21 mouse cellular contexts compared by ENCODE assay signal in the genomic region with DNA sequence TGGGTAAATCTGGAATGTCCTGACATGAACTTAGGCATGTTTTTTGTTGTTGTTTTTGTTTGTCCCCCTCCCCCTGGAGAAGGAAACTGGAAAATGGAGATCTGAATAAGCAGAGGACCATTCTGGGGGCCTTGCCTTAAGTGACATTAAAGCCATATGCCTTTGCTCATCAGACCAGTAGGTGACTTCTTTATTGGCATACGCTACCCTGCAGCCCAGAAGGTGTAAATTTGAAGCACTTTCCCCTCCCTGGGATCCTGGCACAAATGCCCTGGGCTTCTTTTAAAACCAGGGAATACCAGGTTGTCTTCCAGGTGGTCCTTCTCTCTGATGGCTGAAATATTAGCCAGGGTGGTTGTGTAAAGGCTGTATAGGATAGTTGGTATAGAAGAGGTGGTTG.
A peak's percentile ranks its signal among the peaks of the same experiment; 100 is the strongest.
DNase-seq lines count a peak whose midpoint lies in the region; ATAC-seq and TF ChIP-seq lines count a peak whose summit lies in the region.
"Had no signal": no experiment of that assay in that cellular context is flagged by ENCODE, and none has a peak within 500 bp of the region (broad histone marks: within the 10 kb centered on the region; RNA-seq: fewer than 3 reads in every experiment).

No protein-coding gene starts in this region.

- peak; percentile 84 for DNase-seq in brain, adult 2 months (ENCODE audit: low read depth, low spot score)
- DNase-seq in cerebellum, postnatal 10 days: peak; percentile 61 to 73
- no peak for DNase-seq in right cerebral cortex, postnatal 4 days
- no peak for DNase-seq in forebrain, embryonic 14.5 days (ENCODE audit: low spot score)
- DNase-seq: adrenal gland, postnatal 10 days; heart, postnatal 14 days; layer of hippocampus, postnatal 36 days; lung, embryonic 14.5 days; right cerebral cortex, postnatal 25 days; thymus, postnatal 25 days had no signal

- no peaks in the 10 kb centered on the region for H3K27me3 ChIP-seq in intestine, postnatal 0 days (replicated peaks; ENCODE audit: control insufficient read depth, insufficient read depth, low read length)
- H3K27me3 ChIP-seq in intestine, embryonic 15.5 days (replicated peaks): no peaks in the 10 kb centered on the region
- no peaks in the 10 kb centered on the region for H3K27me3 ChIP-seq in hindbrain, embryonic 13.5 days
- no peaks in the 10 kb centered on the region for H3K27me3 ChIP-seq in forebrain, embryonic 14.5 days (replicated peaks; ENCODE audit: control insufficient read depth, insufficient read depth, low read length)
- H3K27me3 ChIP-seq: forebrain, embryonic 13.5 days; heart, embryonic 13.5 days; limb, embryonic 12.5 days; liver, embryonic 12.5 days; midbrain, embryonic 13.5 days had no signal

- TF ChIP-seq CTCF in intestine, postnatal 0 days (IDR thresholded peaks at IDR 0.05; ENCODE audit: low read depth): no peak

- peak overlapping the region; percentile 47; the same call in 1 of the 2 replicates for H3K27ac ChIP-seq in intestine, postnatal 0 days (ENCODE audit: low read depth, low read length)
- no peak overlapping the region for H3K27ac ChIP-seq in intestine, embryonic 15.5 days
- H3K27ac ChIP-seq in brown adipose tissue, adult 24 weeks (replicated peaks; ENCODE audit: low read depth, low read length): peak overlapping the region; percentile 36
- no peak overlapping the region for H3K27ac ChIP-seq in hindbrain, embryonic 13.5 days
- no peak overlapping the region for H3K27ac ChIP-seq in forebrain, embryonic 14.5 days (ENCODE audit: low read depth, low read length)
- H3K27ac ChIP-seq: forebrain, embryonic 13.5 days; heart, embryonic 13.5 days; hindbrain, embryonic 14.5 days; limb, embryonic 12.5 days; liver, embryonic 12.5 days; midbrain, embryonic 13.5 days had no signal

- 96% methylated on average over 1 of the region's 1 CpGs for WGBS in intestine, postnatal 0 days
- WGBS in intestine, embryonic 15.5 days: 97% methylated on average over 1 of the region's 1 CpGs
- WGBS in hindbrain, embryonic 13.5 days: 100% methylated on average over 1 of the region's 1 CpGs
- 83% methylated on average over 1 of the region's 1 CpGs for WGBS in forebrain, embryonic 14.5 days

- no peak overlapping the region for H3K4me2 ChIP-seq in intestine, postnatal 0 days (replicated peaks; ENCODE audit: low read depth)
- no peak overlapping the region for H3K4me2 ChIP-seq in intestine, embryonic 15.5 days (replicated peaks)
- H3K4me2 ChIP-seq in hindbrain, embryonic 13.5 days: no peak overlapping the region
- H3K4me2 ChIP-seq in forebrain, embryonic 14.5 days (ENCODE audit: low read length): no peak overlapping the region
- H3K4me2 ChIP-seq: forebrain, embryonic 13.5 days; heart, embryonic 13.5 days; hindbrain, embryonic 14.5 days; limb, embryonic 12.5 days; liver, embryonic 12.5 days; lung, embryonic 14.5 days; midbrain, embryonic 13.5 days had no signal

- no peak overlapping the region for H3K9ac ChIP-seq in intestine, postnatal 0 days (ENCODE audit: low read depth, low read length)
- no peak overlapping the region for H3K9ac ChIP-seq in intestine, embryonic 15.5 days
- no peak overlapping the region for H3K9ac ChIP-seq in hindbrain, embryonic 13.5 days
- no peak overlapping the region for H3K9ac ChIP-seq in forebrain, embryonic 14.5 days (ENCODE audit: low read length)
- H3K9ac ChIP-seq: forebrain, embryonic 13.5 days; heart, embryonic 13.5 days; hindbrain, embryonic 14.5 days; limb, embryonic 12.5 days; liver, embryonic 12.5 days; lung, embryonic 14.5 days; midbrain, embryonic 13.5 days had no signal

- H3K36me3 ChIP-seq in intestine, postnatal 0 days (ENCODE audit: control insufficient read depth, insufficient read depth): no peaks in the 10 kb centered on the region
- H3K36me3 ChIP-seq in intestine, embryonic 15.5 days: no peaks in the 10 kb centered on the region
- no peaks in the 10 kb centered on the region for H3K36me3 ChIP-seq in hindbrain, embryonic 13.5 days
- no peaks in the 10 kb centered on the region for H3K36me3 ChIP-seq in forebrain, embryonic 14.5 days (ENCODE audit: control insufficient read depth, insufficient read depth, low read length)
- H3K36me3 ChIP-seq: heart, embryonic 13.5 days; limb, embryonic 12.5 days; liver, embryonic 12.5 days; midbrain, embryonic 13.5 days had no signal

- H3K9me3 ChIP-seq in intestine, postnatal 0 days (ENCODE audit: control insufficient read depth): no peaks in the 10 kb centered on the region
- no peaks in the 10 kb centered on the region for H3K9me3 ChIP-seq in intestine, embryonic 15.5 days
- H3K9me3 ChIP-seq in hindbrain, embryonic 13.5 days: no peaks in the 10 kb centered on the region
- no peaks in the 10 kb centered on the region for H3K9me3 ChIP-seq in forebrain, embryonic 14.5 days (replicated peaks; ENCODE audit: control insufficient read depth, low read length)
- H3K9me3 ChIP-seq: forebrain, embryonic 13.5 days; heart, embryonic 13.5 days; limb, embryonic 12.5 days; liver, embryonic 12.5 days; midbrain, embryonic 13.5 days had no signal

- no peak overlapping the region for H3K4me3 ChIP-seq in intestine, postnatal 0 days (ENCODE audit: low read depth, low read length)
- no peak overlapping the region for H3K4me3 ChIP-seq in intestine, embryonic 15.5 days (replicated peaks)
- no peak overlapping the region for H3K4me3 ChIP-seq in brown adipose tissue, adult 24 weeks (ENCODE audit: insufficient read depth, low read depth, low read length)
- H3K4me3 ChIP-seq in hindbrain, embryonic 13.5 days: no peak overlapping the region
- H3K4me3 ChIP-seq in forebrain, embryonic 14.5 days (ENCODE audit: low read depth, low read length): no peak overlapping the region
- H3K4me3 ChIP-seq: forebrain, embryonic 13.5 days; heart, embryonic 13.5 days; limb, embryonic 12.5 days; liver, embryonic 12.5 days; midbrain, embryonic 13.5 days had no signal

- H3K4me1 ChIP-seq in intestine, postnatal 0 days (replicated peaks; ENCODE audit: control insufficient read depth, insufficient read depth, low read length): peaks cover 3% of the 10 kb centered on the region
- no peaks in the 10 kb centered on the region for H3K4me1 ChIP-seq in intestine, embryonic 15.5 days (replicated peaks)
- H3K4me1 ChIP-seq in brown adipose tissue, adult 24 weeks (ENCODE audit: control insufficient read depth, insufficient read depth, insufficient read length, low read length): peaks cover 20% of the 10 kb centered on the region
- H3K4me1 ChIP-seq in hindbrain, embryonic 13.5 days (replicated peaks): peaks cover 5% of the 10 kb centered on the region; the same call in 1 of the 2 replicates
- no peaks in the 10 kb centered on the region for H3K4me1 ChIP-seq in forebrain, embryonic 14.5 days (ENCODE audit: control insufficient read depth, insufficient read depth, low read length)
- H3K4me1 ChIP-seq: limb, embryonic 12.5 days; liver, embryonic 12.5 days had no signal

- no peak for ATAC-seq in intestine, postnatal 0 days
- ATAC-seq in intestine, embryonic 15.5 days: no peak
- no peak for ATAC-seq in hindbrain, embryonic 13.5 days (ENCODE audit: low FRiP score)
- ATAC-seq in forebrain, embryonic 14.5 days: no peak
- ATAC-seq: activated CD4-positive, CD25-positive, alpha-beta regulatory T cell, adult 4 months; forebrain, embryonic 13.5 days; liver, embryonic 12.5 days; midbrain, embryonic 13.5 days had no signal

Comparison
In these comparisons a context has a peak if more than half of its experiments do, and no peak if none do; other contexts are left out.
1. H3K27ac ChIP-seq: peak in intestine, postnatal 0 days (single experiment) and brown adipose tissue, adult 24 weeks (single experiment); none in intestine, embryonic 15.5 days (single experiment), hindbrain, embryonic 13.5 days (single experiment) and forebrain, embryonic 14.5 days (single experiment).
2. DNase-seq: peak in brain, adult 2 months (single experiment) and cerebellum, postnatal 10 days (2 of 2); none in right cerebral cortex, postnatal 4 days (single experiment) and forebrain, embryonic 14.5 days (single experiment).